Mouse (Mus musculus) CH12.LX (cell line): ENCODE data around the gene Rnf123. TPM values are rescaled to one million over a fixed set of nuclear protein-coding genes. Genes with fewer than 3 reads are reported as not detected.
A peak's percentile ranks its signal among the peaks of the same experiment; 100 is the strongest.

ENCODE experiments used
- DNase-seq: peaks from one replicate; pipeline ENCODE4 v3.0.0-alpha.2; 2013; ENCODE audit errors: extremely low read depth
- H3K27ac ChIP-seq: 2 replicates; pipeline ENCODE4 v1.5.1; 2012; ENCODE audit warnings: low read depth, mild to moderate bottlenecking, control low read depth, moderate library complexity; ENCODE audit not compliant: insufficient read depth
- H3K27me3 ChIP-seq: replicated peaks from 2 replicates; pipeline ENCODE3; 2012; ENCODE audit warnings: inconsistent platforms
- H3K36me3 ChIP-seq, 2 experiments: replicated peaks in 1 of 2; 2 replicates each; pipeline versions ENCODE3 to v1.6.1; 2012; ENCODE audit warnings: inconsistent platforms in 1 of 2, low read length in 1 of 2, mild to moderate bottlenecking in 1 of 2, mixed read lengths in 1 of 2, moderate library complexity in 1 of 2; ENCODE audit not compliant: control insufficient read depth in 1 of 2, insufficient read depth in 1 of 2
- H3K4me1 ChIP-seq, 2 experiments: 2 replicates each; pipeline ENCODE4 v1.6.1; 2012; ENCODE audit warnings: inconsistent platforms in 1 of 2, moderate library complexity in 1 of 2; ENCODE audit not compliant: insufficient read depth in 2 of 2, control insufficient read depth in 1 of 2
- H3K4me2 ChIP-seq: 2 replicates; pipeline ENCODE4 v1.6.1; 2012; ENCODE audit warnings: low read depth, mild to moderate bottlenecking, control low read depth; ENCODE audit not compliant: poor library complexity, insufficient read depth, severe bottlenecking
- H3K4me3 ChIP-seq, 3 experiments: fragments of 150-350 bp in 1 of 3; sonication (generic) in 1 of 3; replicated peaks in 1 of 3; 2 replicates each; pipeline versions ENCODE3 to v1.5.1; 2011 to 2012; ENCODE audit warnings: low read depth in 2 of 3, low read length in 2 of 3, mild to moderate bottlenecking in 2 of 3, moderate library complexity in 2 of 3, control low read depth in 1 of 3, improper control_type of control experiment in 1 of 3, inconsistent platforms in 1 of 3, mixed read lengths in 1 of 3; ENCODE audit not compliant: poor library complexity in 1 of 3
- H3K79me2 ChIP-seq: replicated peaks from 2 replicates; pipeline ENCODE4 v1.6.1; 2012; ENCODE audit warnings: mild to moderate bottlenecking, moderate library complexity; ENCODE audit not compliant: control insufficient read depth, poor library complexity, insufficient read depth, severe bottlenecking; ENCODE audit errors: extremely low read depth
- H3K9ac ChIP-seq: 2 replicates; pipeline ENCODE4 v1.6.1; 2012; ENCODE audit warnings: low read depth, mild to moderate bottlenecking, control low read depth, moderate library complexity; ENCODE audit not compliant: insufficient read depth
- H3K9me3 ChIP-seq: replicated peaks from 2 replicates; pipeline ENCODE3; 2012; ENCODE audit warnings: low read length, inconsistent platforms, mixed read lengths
- BHLHE40 ChIP-seq: IDR thresholded peaks from 2 replicates; pipeline ENCODE4 v1.6.1; 2011; ENCODE audit warnings: mild to moderate bottlenecking, low read depth, low read length, improper control_type of control experiment
- CHD1 ChIP-seq: IDR thresholded peaks from 2 replicates; pipeline ENCODE4 v1.6.1; 2012; ENCODE audit warnings: low read depth, low read length, improper control_type of control experiment, inconsistent platforms
- CHD2 ChIP-seq: IDR thresholded peaks from 2 replicates; pipeline ENCODE4 v1.6.1; 2011; ENCODE audit warnings: low read length, improper control_type of control experiment
- E2F4 ChIP-seq: IDR thresholded peaks from 2 replicates; pipeline ENCODE4 v1.6.1; 2011; ENCODE audit warnings: low read depth, low read length, improper control_type of control experiment; ENCODE audit not compliant: insufficient replicate concordance
- ELF1 ChIP-seq: IDR thresholded peaks from 2 replicates; pipeline ENCODE4 v1.6.1; 2014; ENCODE audit warnings: low read depth, mild to moderate bottlenecking, inconsistent platforms, low read length, improper control_type of control experiment
- EP300 ChIP-seq: IDR thresholded peaks from 2 replicates; pipeline ENCODE4 v1.6.1; 2011; ENCODE audit warnings: low read length, improper control_type of control experiment
- HCFC1 ChIP-seq: IDR thresholded peaks from 2 replicates; pipeline ENCODE4 v1.6.1; 2012; ENCODE audit warnings: low read depth, mild to moderate bottlenecking, inconsistent platforms, low read length, improper control_type of control experiment
- IRF4 ChIP-seq: IDR thresholded peaks from 2 replicates; pipeline ENCODE4 v1.6.1; 2014; ENCODE audit warnings: low read depth, mild to moderate bottlenecking, inconsistent platforms, low read length, improper control_type of control experiment
- JUN ChIP-seq: IDR thresholded peaks from 2 replicates; pipeline ENCODE4 v1.6.1; 2011; ENCODE audit warnings: low read depth, mild to moderate bottlenecking, low read length, improper control_type of control experiment, moderate library complexity; ENCODE audit not compliant: insufficient read depth
- KAT2A ChIP-seq: IDR thresholded peaks from 2 replicates; pipeline ENCODE4 v1.6.1; 2012; ENCODE audit warnings: low read length, improper control_type of control experiment, inconsistent platforms; ENCODE audit not compliant: insufficient replicate concordance
- MAX ChIP-seq: IDR thresholded peaks from 2 replicates; pipeline ENCODE4 v1.6.1; 2011; ENCODE audit warnings: low read length, improper control_type of control experiment
- MAZ ChIP-seq: IDR thresholded peaks from 2 replicates; pipeline ENCODE4 v1.6.1; 2012; ENCODE audit warnings: low read depth, mild to moderate bottlenecking, inconsistent platforms, low read length, improper control_type of control experiment, moderate library complexity
- MEF2A ChIP-seq: IDR thresholded peaks from 2 replicates; pipeline ENCODE4 v1.6.1; 2014; ENCODE audit warnings: low read depth, mild to moderate bottlenecking, inconsistent platforms, low read length, improper control_type of control experiment, borderline replicate concordance
- MXI1 ChIP-seq: IDR thresholded peaks from 2 replicates; pipeline ENCODE4 v1.6.1; 2011; ENCODE audit warnings: mild to moderate bottlenecking, low read depth, low read length, improper control_type of control experiment
- MYC ChIP-seq: IDR thresholded peaks from 2 replicates; pipeline ENCODE4 v1.6.1; 2011; ENCODE audit warnings: low read depth, mild to moderate bottlenecking, improper control_type of control experiment, low read length
- NELFE ChIP-seq: IDR thresholded peaks from 2 replicates; pipeline ENCODE4 v1.6.1; 2011; ENCODE audit warnings: low read depth, low read length, improper control_type of control experiment
- NRF1 ChIP-seq: IDR thresholded peaks from 2 replicates; pipeline ENCODE4 v1.6.1; 2014; ENCODE audit warnings: low read depth, mild to moderate bottlenecking, inconsistent platforms, low read length, improper control_type of control experiment, moderate library complexity
- PAX5 ChIP-seq: IDR thresholded peaks from 2 replicates; pipeline ENCODE4 v1.6.1; 2012; ENCODE audit warnings: low read length, inconsistent platforms, mixed read lengths
- POLR2A ChIP-seq: IDR thresholded peaks from 2 replicates; pipeline ENCODE4 v1.6.1; 2011; ENCODE audit warnings: low read depth, mild to moderate bottlenecking, improper control_type of control experiment, low read length
- POLR2AphosphoS2 ChIP-seq: IDR thresholded peaks from 2 replicates; pipeline ENCODE4 v1.6.1; 2011; ENCODE audit warnings: low read depth, low read length, improper control_type of control experiment
- RAD21 ChIP-seq: IDR thresholded peaks from 2 replicates; pipeline ENCODE4 v1.6.1; 2011; ENCODE audit warnings: low read depth, mild to moderate bottlenecking, low read length, improper control_type of control experiment, moderate library complexity
- RCOR1 ChIP-seq: conservative IDR thresholded peaks from 2 replicates; pipeline ENCODE4 v1.6.1; 2012; ENCODE audit warnings: low read depth, mild to moderate bottlenecking, inconsistent platforms, low read length, improper control_type of control experiment
- SIN3A ChIP-seq: IDR thresholded peaks from 2 replicates; pipeline ENCODE4 v1.6.1; 2012; ENCODE audit warnings: low read length, improper control_type of control experiment, inconsistent platforms
- SMC3 ChIP-seq: IDR thresholded peaks from 2 replicates; pipeline ENCODE4 v1.6.1; 2011; ENCODE audit warnings: low read depth, low read length, improper control_type of control experiment
- TBP ChIP-seq: conservative IDR thresholded peaks from 2 replicates; pipeline ENCODE4 v1.6.1; 2011; ENCODE audit warnings: low read depth, low read length, improper control_type of control experiment
- TCF12 ChIP-seq: IDR thresholded peaks from 2 replicates; pipeline ENCODE4 v1.6.1; 2014; ENCODE audit warnings: low read depth, mild to moderate bottlenecking, inconsistent platforms, low read length, improper control_type of control experiment
- UBTF ChIP-seq: IDR thresholded peaks from 2 replicates; pipeline ENCODE4 v1.6.1; 2012; ENCODE audit warnings: low read depth, mild to moderate bottlenecking, inconsistent platforms, low read length, improper control_type of control experiment, moderate library complexity
- USF1 ChIP-seq: IDR thresholded peaks from 2 replicates; pipeline ENCODE4 v1.6.1; 2014; ENCODE audit warnings: low read depth, mild to moderate bottlenecking, inconsistent platforms, low read length, improper control_type of control experiment
- USF2 ChIP-seq: conservative IDR thresholded peaks from 2 replicates; pipeline ENCODE4 v1.6.1; 2011; ENCODE audit warnings: low read depth, low read length, improper control_type of control experiment
- ZMIZ1 ChIP-seq: IDR thresholded peaks from 2 replicates; pipeline ENCODE4 v1.6.1; 2012; ENCODE audit warnings: low read depth, mild to moderate bottlenecking, inconsistent platforms, low read length, improper control_type of control experiment
- ZNF384 ChIP-seq: IDR thresholded peaks from 2 replicates; pipeline ENCODE4 v1.6.1; 2012; ENCODE audit warnings: low read depth, low read length, improper control_type of control experiment, inconsistent platforms
- dilution Hi-C: fragments of 300-500 bp; cut with MboI; formaldehyde crosslinking; loops from 2 replicates; pipeline ENCODE4 v1.14.3; 2020; ENCODE audit warnings: low sequenced_read_pairs; ENCODE audit not compliant: extremely low pct_unique_long_range_greater_than_20kb, extremely low pct_ligation_motif_present
- in situ Hi-C: fragments of 300-500 bp; cut with MboI; formaldehyde crosslinking; loops from 3 replicates; pipeline ENCODE4 v1.14.3; 2019; ENCODE audit warnings: low sequenced_read_pairs, low pct_ligation_motif_present, low pct_unique_long_range_greater_than_20kb, mixed read lengths
- polyA plus RNA-seq: library from polyadenylated mRNA; unstranded; fragments of >175 nt; gene quantifications from 2 replicates; pipeline ENCODE4 v1.2.1, GENCODE M21; 2012; ENCODE audit warnings: low read depth; ENCODE audit not compliant: insufficient read length
- total RNA-seq, 2 experiments: library from RNA; depleted of rRNA; stranded (reverse); fragments of 300-350 nt in 1 of 2; fragments of >200 nt in 1 of 2; gene quantifications; 2 replicates each; pipeline ENCODE4 v1.2.3; 2012 to 2014

Rnf123 gene
- total and polyA plus RNA-seq, 3 experiments: 10.0 to 50.0 (median 28.8) TPM

- H3K36me3 ChIP-seq: peaks cover 64 to 65% of the 10 kb centered on the region in 2 experiments
- no peak overlapping the region for H3K4me3 ChIP-seq
- DNase-seq: no peak
- no peaks in the 10 kb centered on the region for H3K79me2 ChIP-seq
- no peak overlapping the region for H3K4me2 ChIP-seq
- H3K4me1 ChIP-seq: peaks cover 11 to 24% of the 10 kb centered on the region in 2 experiments
- dilution Hi-C loops: no loop called here
- no peaks in the 10 kb centered on the region for H3K9me3 ChIP-seq
- H3K9ac ChIP-seq: no peak overlapping the region
- no peak for TF ChIP-seq KAT2A
- TF ChIP-seq NRF1: no peak
- TF ChIP-seq SMC3: no peak
- TF ChIP-seq EP300: no peak
- no peak for TF ChIP-seq ZNF384
- TF ChIP-seq ELF1: no peak
- no peak for TF ChIP-seq HCFC1
- no peak for TF ChIP-seq E2F4
- no peak for TF ChIP-seq MXI1
- TF ChIP-seq TCF12: no peak
- no peak for TF ChIP-seq POLR2AphosphoS2
- TF ChIP-seq CHD1: no peak
- no peak for TF ChIP-seq IRF4
- TF ChIP-seq MAZ: no peak
- no peak for TF ChIP-seq MEF2A
- TF ChIP-seq UBTF: no peak
- no peak for TF ChIP-seq SIN3A
- TF ChIP-seq RCOR1: no peak
- TF ChIP-seq PAX5: no peak
- TF ChIP-seq, all 38 proteins: peak for 0
- in situ Hi-C loops: no loop called here
- Histone ChIP-seq H3K27me3 (no peaks in the 10 kb centered on the region), H3K27ac (no peak overlapping the region)
Observed at GRCm38 (mm10) chr9:108082549-108082948, 597 bp downstream of the Rnf123 start.

DNA sequence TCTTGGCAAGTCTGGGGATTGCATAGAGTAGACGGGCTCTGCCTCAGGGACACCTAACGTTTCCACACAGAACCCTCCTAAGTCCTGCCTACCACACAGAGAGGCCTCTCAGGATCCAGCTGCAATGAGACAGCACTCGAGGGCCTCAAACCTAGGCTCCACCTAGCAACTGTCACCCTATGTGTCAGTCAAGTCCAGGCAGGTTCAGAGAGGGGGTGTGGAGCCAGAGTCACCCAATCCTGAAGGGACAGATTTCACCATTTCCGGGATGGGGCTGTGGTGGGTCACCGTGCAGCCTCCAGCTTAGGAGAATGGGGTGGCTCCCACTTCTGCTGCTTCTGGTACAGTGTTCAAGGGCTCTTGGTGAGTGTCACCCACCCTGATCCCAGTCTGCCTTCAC is 3.0 kb downstream of the Rnf123 start, which contains the start of gene Mst1:
TSS of gene Mst1 (plus strand) at position 269 of the 400 bp plus-strand sequence.
- dilution Hi-C loops (no loop called here), in situ Hi-C loops (no loop called here)
- Histone ChIP-seq H3K9me3 (no peaks in the 10 kb centered on the region), H3K9ac (peak within 1 kb of the TSS; percentile 85), H3K4me2 (peak within 1 kb of the TSS; percentile 52), H3K4me3 (peak within 1 kb of the TSS; percentile 81 to 97 (median 90)), H3K27me3 (no peaks in the 10 kb centered on the region), H3K27ac (peak within 1 kb of the TSS; percentile 80), H3K4me1 (peaks cover 12 to 33% of the 10 kb centered on the region in 2 experiments), H3K36me3 (peaks cover 40 to 54% of the 10 kb centered on the region in 2 experiments), H3K79me2 (no peaks in the 10 kb centered on the region)
- peak; percentile 88 for DNase-seq
- TF ChIP-seq SMC3: no peak
- no peak for TF ChIP-seq USF2
- TF ChIP-seq BHLHE40: no peak
- no peak for TF ChIP-seq UBTF
- no peak for TF ChIP-seq USF1
- TF ChIP-seq PAX5: no peak
- TF ChIP-seq CHD1: peak; percentile 90; the same call in 1 of the 2 replicates
- no peak; the same call in 1 of the 2 replicates for TF ChIP-seq ZMIZ1
- TF ChIP-seq MAZ: no peak
- TF ChIP-seq CHD2: no peak; the same call in 1 of the 2 replicates
- peak; percentile 66; the same call in 1 of the 2 replicates for TF ChIP-seq TBP
- TF ChIP-seq EP300: no peak
- peak; percentile 75; the same call in 1 of the 2 replicates for TF ChIP-seq SIN3A
- peak; percentile 18; the same call in 1 of the 2 replicates for TF ChIP-seq IRF4
- no peak for TF ChIP-seq RCOR1
- TF ChIP-seq ZNF384: no peak
- no peak for TF ChIP-seq RAD21
- TF ChIP-seq MYC: peak; percentile 53; the same call in 1 of the 2 replicates
- no peak for TF ChIP-seq NRF1
- TF ChIP-seq NELFE: peak; percentile 63
- TF ChIP-seq POLR2A: peak; percentile 86
- no peak for TF ChIP-seq JUN
- peak; percentile 91 for TF ChIP-seq ELF1
- peak; percentile 35; the same call in 1 of the 2 replicates for TF ChIP-seq MAX
